Mouse (Mus musculus) telencephalon, adult 2 months (tissue): ENCODE results near the gene Speer4f1.
"Not testable (repeated sequence)": the region's sequence is repeated elsewhere in the genome, so short reads cannot be mapped to it uniquely, and the experiment has no call there.

Source experiments
- DNase-seq: peaks from one replicate; pipeline ENCODE4 v3.0.0-alpha.2; 2011; ENCODE audit warnings: low read depth, low spot score

Speer4f1 gene

DNA sequence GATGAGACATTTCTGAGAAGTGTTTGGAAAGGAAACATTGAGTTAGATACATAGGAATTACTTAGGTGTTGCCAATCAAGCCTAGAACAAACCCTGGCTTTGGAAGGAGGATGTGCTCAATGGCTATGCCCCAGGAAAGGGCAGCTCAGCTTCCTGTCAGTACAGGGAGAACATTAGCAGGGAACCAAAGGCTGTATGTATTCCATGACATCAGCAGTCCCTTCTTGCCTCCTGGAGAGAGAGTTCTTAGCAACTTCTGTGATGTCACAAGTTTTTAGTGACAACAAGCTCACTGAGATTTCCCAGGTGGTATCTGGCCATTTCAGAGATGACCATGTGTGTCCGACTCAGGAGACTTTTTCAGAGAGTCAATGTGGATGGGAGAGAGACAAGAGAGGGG is at the start of gene Speer4f1:
Gene Speer4f1, plus strand, starts transcription at position 301 of the 400 bp plus-strand sequence.
- DNase-seq: not testable (repeated sequence)

DNA sequence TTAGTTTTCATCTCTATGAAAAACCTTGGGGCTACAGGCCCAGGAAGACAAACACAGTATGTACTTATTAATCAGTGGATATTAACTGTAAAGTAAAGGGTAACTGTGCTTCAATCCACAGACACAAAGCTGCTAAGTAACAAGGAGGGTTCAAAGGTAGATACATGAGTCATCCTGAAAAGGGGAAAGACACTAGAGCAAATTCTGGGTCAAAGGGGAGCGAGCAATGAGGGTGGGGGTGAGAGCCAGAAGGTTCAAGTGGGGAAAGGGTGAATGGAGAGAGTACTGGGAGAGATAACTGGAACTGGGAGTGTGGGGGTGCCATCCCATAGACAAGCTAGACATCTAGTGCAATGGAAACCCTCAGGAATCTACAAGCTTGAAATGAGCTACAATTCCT is 49.0 kb upstream of the Speer4f1 start:
- no peak for DNase-seq

DNA sequence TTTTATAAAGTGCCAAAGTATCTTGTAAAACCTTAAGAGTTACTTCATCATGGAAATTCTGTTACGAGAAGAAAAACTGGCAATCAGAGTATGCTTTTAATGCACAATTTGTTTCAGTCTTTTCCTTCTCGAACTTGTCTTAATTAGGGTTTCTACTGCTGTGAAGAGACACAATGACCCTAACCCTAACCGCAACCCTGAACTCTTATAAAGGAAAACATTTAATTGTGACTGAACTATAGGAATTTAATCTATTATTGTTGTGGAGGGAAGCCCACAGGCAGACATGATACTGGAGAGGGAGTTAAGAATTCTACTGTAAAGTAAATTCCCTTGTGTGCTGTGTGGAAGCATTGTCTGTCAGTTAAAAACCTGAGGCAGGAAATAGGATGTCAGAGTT is 41.2 kb upstream of the Speer4f1 start:
- no peak for DNase-seq

DNA sequence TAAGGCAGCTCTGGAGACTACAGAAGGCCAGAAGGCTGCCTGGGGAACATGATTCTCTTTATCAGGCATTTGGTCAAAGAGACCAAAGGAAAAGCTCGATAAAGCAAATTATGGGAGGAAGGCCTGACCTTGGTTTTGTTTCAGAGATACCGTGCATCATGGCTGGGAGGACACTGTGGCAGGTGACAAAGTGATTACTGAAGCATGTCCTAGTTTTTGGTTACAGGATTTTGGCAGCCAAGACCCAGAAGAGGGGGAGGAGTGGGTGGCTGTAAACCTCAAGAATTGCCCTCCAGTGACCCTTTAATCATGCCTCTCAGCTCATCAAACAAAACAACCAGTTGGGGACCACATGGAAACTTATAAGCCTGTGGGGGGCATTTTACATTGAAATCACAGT is 39.7 kb upstream of the Speer4f1 start:
- DNase-seq: no peak

DNA sequence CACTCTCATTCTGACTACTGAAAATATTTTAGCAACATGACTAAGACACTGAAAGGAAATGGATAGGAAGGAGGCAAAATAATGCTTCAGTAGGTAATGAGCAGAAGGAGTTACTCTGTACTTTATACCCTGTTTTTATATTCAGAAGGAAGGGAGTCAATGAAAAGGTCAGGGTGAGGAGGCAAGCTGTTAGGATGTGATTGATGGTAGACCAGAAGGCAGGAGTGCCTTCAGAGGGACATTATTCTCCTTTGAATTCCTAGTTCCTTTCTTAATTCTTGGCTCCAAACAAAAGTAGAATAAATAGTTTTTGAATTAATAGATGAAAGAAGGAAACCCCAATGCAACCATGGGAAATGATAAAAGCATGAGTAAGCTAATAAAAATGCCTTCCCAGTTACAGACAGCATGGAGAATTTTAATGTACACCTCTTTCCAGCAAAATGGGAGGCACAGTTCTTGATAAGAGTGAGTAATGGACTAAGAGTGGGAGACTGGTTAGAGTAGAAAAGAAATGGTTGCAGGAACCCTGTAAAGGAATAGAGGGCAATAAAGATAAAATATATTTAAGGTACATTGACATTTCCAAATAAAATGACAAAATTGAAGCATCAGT is 36.3 kb upstream of the Speer4f1 start:
- no peak for DNase-seq

DNA sequence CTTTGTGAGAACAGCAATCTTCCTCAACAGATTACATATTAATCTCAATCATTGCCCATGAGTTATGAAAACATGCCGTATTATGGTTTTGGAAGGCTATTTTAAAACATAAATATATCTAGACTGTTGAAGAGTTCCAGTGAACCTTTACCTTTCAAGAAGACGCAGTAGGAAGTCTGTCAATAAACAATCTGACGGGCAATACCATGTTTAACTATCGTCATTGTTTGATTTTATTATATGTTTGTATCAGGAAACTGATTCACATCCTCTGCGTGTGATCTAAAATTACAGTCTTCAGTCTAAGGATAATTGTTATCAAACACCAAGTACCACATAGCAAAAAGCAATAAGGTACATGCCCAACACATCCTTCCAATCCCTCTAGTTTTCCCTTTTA is 21.8 kb upstream of the Speer4f1 start:
- DNase-seq: no peak

DNA sequence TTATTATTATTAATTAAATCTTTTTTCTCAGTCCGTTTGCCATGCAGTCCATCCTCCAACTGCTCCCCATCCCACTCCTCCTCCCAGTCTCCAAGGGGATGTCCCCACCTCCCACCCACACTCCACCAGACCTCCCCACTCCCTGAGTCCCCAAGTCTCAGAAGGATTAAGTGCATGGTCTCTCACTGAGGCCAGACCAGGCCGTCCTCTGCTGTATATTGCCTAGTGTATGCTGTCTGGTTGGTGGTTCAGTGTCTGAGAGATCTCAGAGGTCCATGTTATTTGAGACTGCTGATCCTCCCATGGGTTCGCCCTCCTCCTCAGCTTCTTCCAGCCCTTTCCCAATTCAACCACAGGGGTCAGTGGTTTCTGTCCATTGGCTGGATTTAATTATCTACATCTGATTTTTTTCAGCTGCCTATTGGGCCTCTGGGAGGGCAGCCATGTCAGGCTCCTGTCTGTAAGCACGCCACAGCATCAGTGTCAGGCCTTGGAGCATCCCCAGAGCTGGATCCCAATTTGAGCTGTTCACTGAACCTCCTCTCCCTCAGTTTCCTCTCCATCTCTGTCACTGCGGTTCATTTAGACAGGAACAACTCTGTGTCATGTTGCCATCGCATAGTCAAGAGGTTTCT is 20.8 kb upstream of the Speer4f1 start:
- DNase-seq: no peak

DNA sequence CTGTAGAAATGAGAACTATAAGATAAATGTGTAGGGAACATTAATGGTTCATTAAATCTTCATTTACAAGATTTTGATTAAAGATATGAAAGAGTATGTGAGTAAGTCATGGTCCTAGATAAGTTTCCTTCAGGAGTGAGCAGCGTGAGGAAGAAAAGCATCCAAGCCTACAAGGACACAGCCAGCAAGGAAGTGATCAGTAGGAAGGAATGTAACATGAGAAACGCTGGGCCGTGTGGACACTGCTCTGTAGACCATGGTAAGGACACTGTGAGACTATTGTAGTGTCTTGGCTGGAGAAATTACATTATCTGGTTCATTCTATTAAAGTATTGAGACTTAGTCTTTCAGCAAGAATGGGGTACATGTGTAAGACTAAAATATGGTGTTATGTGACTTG is 19.2 kb upstream of the Speer4f1 start:
- DNase-seq: no peak

DNA sequence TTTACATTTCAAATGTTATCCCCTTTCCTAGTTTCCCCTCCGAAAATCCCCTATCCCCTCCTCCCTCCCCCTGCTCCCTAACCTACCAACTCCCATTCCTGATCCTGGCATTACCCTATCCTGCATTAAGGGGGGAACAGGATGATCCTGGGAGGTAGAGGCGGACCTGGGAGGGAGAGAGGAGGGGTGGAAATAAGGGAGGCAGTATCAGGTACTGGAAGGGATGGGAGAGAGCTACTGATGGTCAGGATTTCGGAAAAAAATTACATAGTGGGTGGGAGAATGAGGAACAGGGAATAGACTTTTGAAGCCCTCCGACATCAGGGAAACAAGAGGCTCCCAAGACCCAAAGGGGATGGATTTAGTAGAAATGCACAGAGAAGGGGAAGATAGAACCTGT is 7.8 kb upstream of the Speer4f1 start:
- not testable (repeated sequence) for DNase-seq

DNA sequence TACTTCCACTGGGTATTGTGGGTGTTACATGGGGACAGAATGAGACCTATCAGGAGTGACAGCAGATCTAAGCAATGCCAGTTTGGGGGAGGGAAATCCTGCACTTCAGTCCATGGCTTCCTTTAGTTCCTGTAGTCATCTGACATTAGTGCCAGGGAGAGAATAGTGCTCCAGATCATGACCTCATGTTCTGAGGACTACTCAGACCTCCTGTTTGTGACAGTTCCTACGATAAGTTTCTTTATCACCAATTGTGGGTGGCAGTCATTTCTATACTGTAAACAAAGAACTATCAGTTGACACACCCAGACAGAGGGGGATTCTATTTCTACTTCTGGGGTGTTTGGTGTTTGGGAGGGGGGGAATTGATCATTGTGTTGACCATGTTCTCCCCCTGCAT is 578 bp downstream of the Speer4f1 start:
- no peak for DNase-seq

DNA sequence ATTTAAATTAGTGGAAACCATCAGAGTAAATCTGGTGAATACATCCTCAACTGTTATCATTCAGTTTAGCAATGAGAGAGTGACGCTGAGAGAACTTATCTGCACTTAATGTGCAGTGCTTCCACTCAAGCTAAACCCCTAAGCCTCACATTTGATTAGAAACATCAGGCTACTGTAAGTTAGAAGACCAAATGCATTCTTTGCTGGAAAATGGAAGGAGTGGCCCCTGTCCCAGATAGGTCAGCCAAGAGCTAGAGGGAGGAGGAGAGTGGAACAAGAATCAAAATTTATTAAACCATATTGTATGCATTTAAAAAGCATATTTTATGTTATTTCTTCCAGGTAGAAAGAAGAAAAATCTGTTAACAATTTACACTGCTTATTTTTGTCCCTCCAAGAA is 14.0 kb downstream of the Speer4f1 start:
- no peak for DNase-seq

DNA sequence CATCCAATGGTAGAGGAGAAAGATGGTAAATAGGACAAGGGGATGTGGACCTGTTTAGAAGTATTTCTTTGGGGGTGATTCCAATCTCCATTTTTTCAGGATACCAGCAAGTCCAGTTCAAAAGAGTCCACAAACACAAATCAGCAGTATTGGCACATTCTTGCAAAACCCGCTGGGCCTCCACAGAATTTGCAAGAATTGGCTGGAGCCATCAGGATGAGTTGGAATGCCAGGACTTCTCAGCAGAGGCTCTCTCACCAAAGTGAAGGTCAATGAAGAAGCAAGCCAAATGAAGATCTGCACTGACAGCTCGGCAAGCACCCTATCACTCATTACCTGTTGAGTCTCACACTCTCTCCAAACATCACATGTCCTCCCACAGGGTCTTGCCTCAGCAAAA is 19.7 kb downstream of the Speer4f1 start:
- DNase-seq: no peak

DNA sequence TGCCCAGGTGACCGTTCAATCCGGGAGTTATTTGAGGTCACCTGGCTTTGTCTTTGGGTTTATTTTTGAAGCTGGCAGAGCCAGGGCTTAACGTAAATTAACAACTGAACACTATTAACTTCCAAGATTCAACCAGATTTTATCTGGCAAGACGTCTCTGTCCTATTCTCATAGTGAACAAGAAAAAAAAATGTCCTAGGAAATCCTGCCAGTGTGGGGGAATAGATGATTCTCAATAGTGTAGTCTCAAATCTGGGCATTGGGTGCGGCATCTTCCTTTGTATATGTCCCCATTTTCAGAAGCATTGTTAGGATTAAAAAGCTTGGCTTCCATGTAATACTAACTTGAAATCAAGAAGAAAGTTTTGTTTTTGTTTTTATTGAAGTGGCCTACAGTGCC is 20.8 kb downstream of the Speer4f1 start:
- DNase-seq: no peak

DNA sequence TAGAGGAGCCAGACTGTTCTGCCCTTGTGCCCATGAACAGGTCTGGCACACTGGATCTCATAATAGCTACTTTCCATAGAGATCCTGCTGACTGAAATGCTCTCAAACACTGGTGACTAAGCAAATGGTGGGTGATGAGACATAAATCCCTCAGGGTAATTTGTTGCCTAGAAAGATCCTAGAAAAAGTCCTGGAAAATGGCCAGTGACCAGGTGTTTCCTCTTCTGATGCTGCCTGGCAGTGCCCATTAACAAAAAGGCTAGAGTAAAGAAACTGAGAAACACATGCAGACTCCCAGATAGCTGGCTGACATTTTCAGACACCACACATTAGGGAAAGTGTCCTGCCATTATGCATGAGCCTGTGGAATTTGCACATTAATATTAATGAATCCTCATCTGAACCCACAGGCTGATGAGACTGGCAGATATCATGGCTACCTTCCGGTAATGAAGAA is 24.0 kb downstream of the Speer4f1 start:
- no peak for DNase-seq

DNA sequence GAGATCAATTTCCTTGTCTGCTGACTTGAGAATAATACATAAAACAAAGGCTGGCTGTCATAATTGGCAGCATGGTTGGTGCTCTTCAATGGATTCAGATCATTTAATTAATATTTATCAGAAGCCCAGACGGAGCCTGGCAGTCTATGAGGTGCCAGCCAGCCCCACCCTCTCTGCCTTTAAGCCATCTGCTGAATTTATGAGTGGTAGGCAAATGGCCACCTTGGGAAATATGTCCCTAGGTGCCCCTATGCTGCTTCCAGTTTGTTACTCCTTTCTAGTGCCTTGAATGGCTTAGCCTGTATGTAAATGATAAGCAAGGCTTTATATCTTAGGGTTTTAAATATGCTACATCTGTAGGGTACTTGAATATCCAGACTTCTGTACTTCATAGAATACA is 25.0 kb downstream of the Speer4f1 start:
- no peak for DNase-seq

DNA sequence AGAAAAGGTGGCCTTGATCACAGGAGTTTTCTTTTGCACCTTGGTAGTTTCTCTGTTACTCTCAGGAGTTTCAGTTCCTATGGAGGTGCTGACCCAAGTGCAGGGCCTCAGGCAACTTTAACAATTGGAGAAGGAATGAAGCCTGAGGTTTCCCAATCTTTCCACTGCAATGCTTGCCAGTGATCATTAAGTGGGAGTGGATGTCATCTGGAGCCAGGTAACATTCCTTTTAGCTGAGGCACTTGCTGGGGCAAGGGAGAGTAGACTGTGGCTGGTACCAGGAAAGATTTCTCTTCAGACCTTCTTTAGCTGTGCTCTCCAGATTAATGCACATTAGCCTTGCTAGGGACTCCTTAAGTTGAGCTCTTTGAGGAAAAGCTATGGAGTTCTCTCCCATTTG is 29.6 kb downstream of the Speer4f1 start:
- DNase-seq: no peak

DNA sequence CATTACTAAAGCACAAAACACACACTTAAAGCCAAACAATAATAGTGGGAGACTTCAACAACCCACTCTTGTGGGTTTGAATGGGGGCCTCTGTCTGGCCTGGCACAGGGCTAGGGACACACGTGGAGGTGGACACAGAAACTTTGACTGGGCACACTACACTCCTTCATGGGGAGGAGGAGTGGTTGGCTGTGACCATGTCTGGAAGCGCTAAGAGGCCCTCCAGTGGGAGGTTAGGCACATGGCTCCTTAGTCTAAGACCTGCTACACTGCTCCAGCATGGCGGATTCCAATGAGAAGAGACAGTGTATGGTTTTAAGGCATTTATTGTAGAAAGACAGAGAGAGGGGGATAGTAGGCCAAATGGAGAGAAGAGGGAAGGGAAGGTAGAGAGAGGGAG is 32.1 kb downstream of the Speer4f1 start:
- DNase-seq: no peak
